Mouse (Mus musculus) retina, postnatal 1 day (tissue): ENCODE results near the gene Smad1.

Experiments used
- DNase-seq: peaks from one replicate; pipeline ENCODE4 v3.0.0-alpha.2; 2012

The Smad1 gene

DNA sequence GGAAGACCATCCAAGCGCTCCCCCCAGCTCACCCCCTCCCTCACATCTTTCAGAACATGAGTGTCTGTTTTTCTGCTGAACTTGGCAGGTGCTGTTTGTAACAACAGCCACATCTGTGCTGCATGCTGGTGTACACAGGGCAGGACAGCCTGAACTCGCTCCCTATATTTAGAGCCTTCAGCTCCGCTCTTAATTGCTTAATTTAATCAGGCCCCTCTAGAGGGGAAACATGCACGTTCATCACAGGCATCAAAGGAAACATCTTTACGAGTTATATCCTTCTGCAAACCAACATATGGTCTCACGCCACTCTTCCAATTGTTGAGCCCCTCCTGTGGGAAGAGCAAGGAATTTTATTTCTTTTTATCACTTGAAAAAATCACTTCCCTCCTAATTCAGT lies 17.5 kb downstream of the Smad1 start:
- peak; percentile 32 for DNase-seq

GRCm38 (mm10) chr8:79380386-79380785 lies 18.9 kb downstream of the Smad1 start:
- DNase-seq: no peak

- no peak for DNase-seq
Observed at GRCm38 (mm10) chr8:79379971-79380370, 19.3 kb downstream of the Smad1 start.

DNA sequence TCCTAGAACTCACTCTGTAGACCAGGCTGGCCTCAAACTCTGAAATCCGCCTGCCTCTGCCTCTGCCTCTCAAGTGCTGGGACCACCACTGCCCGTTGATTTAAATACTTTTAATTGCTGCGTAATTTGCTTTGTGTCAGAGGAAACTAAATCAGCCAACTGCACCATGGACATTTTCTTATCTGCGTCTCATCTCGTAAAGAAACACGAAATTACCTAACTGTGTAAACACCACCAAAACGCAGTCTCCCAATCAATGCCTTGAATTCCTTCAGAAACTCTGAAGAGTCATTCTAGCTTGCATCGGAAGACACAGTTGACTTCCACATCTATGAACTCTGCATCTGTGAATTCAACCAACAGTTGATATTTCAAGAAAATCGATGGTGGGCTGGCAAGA lies 22.7 kb downstream of the Smad1 start:
- DNase-seq: no peak

DNA sequence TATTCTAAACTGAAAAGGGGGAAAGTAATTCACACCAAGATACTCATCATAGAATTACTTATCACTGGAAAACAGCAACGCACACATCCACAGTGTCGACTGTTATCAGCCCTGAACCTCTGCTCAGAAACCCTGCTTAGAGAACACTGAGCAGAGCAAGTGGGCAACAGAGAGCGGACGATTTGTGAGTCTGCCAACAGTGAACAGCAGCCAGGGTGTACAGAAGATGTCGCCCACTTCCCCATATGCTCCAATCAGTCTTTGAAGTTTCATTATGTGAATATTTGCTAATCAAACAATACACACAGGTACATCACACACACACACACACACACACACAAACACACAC lies 23.6 kb downstream of the Smad1 start:
- DNase-seq: no peak

GRCm38 (mm10) chr8:79375074-79375774 lies 24.1 kb downstream of the Smad1 start:
- DNase-seq: no peak

DNA sequence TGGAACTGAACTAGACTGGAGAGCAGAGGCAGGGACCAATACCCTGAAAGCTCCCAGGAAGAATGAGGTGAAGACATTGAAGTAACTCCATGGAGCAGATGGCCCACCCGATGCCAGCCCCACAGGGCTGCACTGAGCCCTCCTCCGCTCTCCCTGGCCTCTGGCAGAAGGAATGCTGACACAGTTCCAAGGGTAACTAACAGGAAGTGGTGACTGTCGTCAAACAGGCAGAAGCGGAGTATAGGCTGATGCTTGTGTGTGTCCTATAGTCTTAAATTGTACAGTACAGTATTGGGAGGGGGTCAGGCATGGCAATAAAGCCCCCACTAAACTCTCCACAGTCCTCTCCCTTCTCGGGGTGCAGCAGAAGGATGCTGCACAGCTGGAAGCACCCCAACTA lies 24.9 kb downstream of the Smad1 start:
- no peak for DNase-seq

GRCm38 (mm10) chr8:79373563-79373962 lies 25.8 kb downstream of the Smad1 start:
- DNase-seq: no peak

- no peak for DNase-seq
Observed at GRCm38 (mm10) chr8:79372960-79373359, 26.4 kb downstream of the Smad1 start.

DNA sequence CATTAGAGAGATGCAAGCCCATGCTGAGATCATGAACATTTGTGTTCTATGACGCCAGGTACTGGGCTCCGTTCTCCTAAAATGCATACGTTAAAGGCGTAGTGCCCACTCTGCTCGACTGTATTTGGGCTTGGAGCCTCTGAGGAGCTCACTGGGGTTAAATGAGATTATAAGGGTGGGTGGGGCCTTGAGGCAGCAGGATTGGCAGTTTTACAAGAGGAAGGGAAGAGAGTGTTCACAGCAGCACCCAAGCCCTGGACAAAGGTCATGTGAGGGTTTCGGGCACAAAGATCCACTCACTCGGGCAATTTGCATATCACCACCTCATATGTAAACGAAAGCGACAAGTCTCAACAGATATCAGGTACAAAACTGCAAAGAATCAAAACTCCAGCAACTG lies 26.8 kb downstream of the Smad1 start:
- DNase-seq: no peak

GRCm38 (mm10) chr8:79372084-79372483 lies 27.2 kb downstream of the Smad1 start:
- DNase-seq: no peak

- no peak for DNase-seq
Observed at GRCm38 (mm10) chr8:79370646-79371290, 28.6 kb downstream of the Smad1 start.

- DNase-seq: no peak
Observed at GRCm38 (mm10) chr8:79369163-79369562, 30.2 kb downstream of the Smad1 start.

DNA sequence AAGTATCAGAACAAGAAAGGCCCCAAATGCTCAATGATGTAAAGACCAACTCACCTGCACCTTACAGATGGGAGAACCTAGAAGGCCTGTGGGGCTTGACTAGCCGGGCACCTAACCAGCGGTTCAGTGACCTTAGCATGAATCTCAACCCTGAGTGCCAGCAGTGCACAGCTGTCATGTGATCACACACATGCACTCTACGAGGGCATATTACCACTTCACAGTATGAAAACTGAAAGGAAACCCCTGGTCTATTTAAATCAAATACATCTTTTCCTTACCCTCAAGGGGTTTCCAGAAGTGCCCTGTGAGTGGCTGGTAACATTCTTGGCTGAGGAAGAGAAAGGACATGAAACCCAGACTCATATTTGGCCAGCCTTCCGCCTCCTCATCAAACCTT lies 31.4 kb downstream of the Smad1 start:
- DNase-seq: no peak

DNA sequence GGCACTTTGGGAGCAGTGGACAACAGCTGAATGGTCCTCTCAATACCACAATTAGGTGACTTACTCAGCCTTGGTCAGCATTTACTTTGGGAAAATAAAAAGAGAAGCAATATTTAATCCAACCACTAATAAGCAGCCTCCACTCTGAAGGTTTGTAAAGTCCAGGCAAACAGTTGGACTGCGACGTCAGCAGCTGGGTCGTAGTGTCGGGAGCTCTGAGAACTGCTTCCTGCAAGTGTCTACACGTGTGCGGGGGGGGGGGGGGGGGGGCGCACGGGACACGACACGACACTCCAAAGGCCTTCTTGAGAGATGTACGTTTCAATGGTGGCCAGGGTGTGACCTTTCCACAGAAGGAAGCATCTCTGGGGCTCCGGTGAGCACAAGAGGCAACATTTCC lies 32.0 kb downstream of the Smad1 start:
- DNase-seq: no peak

GRCm38 (mm10) chr8:79366227-79366626 lies 33.1 kb downstream of the Smad1 start:
- no peak for DNase-seq

GRCm38 (mm10) chr8:79365707-79366106 lies 33.6 kb downstream of the Smad1 start:
- DNase-seq: no peak

DNA sequence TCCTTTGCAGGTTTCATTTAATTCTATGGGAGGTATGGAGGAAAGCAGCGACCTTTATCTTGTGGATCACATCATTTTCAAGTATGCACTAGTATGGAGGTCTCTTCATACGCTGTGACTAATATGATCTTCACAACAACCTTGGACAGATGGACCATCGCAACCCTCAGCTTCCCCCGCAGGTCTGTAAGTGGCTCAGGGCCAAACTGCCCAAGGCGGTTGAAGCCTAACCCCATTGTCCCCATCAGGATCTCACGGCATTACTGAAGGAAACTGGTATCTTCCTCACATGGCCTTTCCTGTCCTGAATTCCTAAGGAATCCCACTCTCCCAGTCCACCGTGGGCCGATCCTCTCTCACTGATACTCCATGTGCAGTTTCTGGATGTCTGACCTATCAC lies 34.5 kb downstream of the Smad1 start:
- DNase-seq: no peak

DNA sequence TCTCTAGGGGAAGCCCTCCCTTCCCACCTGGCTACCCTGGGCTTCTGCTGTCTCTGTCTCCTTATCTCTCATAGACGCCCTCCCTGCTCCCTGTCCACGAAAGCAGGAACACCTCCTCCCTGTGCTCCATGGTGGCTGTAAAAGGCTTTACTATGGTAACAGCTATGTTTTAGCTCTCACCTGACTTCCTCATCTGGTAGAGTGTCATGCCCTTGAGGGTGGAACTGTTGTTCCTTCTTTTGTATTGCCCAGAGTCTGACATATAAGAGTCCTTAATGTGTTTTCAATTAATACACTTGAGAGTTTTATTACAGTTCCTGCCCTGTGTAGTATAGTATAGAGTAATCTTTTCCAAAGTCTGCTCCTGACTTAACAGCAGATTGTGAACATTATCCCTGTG lies 36.9 kb downstream of the Smad1 start:
- no peak for DNase-seq

DNA sequence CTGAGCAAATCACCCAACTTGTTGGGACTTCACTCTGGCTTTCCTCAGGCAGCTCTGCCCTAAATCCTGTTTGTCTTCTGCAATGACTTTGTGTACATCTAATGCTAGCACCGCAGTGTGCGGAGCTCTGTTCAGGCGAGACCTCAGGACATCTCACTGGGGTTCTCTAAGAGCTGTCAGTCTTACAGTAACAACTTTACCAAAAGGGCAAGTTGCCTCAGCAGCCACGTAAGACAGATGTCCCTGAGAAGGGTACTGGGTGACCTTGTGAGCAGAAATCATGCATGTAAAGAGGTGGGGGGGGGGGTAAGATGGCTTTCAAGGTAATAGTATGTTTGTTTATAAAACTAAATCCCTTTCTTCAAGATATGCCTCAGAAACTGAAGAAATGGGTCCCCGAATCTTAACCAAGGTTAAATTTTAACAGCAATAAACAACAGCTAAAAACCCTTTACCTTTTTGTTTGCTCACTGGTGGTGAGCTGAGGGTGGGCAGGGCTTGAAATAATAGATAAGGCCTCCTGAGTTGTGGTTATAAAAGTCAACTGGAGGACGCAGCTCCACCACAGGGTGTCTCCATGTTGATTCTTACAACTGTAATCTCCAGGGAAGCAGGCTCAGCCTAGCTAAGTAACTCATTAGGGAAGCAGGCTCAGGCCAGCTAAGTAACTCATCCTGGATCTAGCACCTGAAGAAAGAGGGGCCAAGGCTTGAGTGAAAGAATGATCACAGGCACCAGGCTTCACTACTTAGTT lies 38.4 kb downstream of the Smad1 start:
- no peak for DNase-seq

- no peak for DNase-seq
Observed at GRCm38 (mm10) chr8:79360302-79360701, 39.0 kb downstream of the Smad1 start.

DNA sequence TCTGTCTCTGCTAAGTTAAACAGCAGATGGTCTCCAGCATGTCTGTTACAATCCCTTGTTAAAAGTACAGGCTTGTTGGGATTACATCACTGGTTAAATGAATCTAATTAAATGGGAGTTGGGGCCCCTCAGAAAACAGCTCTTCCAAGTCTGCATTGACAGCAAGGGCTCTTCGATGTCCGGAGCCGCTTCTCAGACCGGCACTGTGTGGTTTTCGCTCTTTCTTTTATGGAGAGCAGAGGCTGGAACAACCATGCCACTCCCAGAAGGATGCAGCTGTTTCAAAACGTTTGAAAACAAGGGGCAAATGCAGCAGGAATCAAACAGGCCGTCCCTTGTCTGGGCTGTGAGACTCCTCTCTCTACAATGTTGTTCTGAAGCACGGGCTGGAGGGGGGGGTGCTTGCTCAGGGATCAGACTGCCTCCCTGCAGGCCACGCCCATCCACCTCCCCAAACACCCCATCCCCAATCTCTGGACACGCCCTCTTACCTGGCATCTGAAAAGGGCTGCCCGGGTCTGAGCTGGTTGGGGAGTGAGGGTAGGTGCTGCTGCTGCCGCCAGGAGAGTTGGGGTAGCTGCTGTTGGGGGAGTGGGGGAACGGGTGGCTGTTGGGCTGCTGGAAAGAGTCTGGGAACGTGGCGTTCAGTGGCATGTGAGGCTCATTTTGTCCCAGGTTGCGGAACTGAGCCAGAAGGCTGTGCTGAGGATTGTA lies 43.4 kb downstream of the Smad1 start:
- DNase-seq: peak; percentile 80

DNA sequence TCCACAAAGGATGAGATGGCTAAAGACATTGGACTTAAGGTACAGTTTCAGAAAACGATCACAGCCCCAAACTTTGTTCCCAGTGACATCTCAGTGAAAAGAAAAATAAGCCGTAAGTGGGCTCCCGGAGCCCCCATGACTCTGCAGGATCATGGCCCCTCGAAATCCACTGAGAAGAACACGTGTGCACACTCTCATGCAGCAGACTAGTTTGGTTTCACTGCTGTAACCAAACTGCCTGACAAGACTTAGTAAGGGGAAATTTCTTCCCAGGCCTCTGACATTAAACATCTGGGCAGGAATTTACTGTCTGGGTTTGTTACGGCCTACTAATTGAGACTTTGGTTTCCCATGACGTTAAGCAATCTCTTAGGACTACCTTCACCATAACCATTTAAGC lies 45.3 kb downstream of the Smad1 start:
- no peak for DNase-seq

GRCm38 (mm10) chr8:79351916-79352315 lies 47.4 kb downstream of the Smad1 start:
- DNase-seq: no peak
